Mouse (Mus musculus): ENCODE measurements at regions not wholly inside any gene's neighbourhood (a gene's known extent, or its start where the extent isn't known, plus 50 kb on each side); places are given as distances from the start of the nearest gene placed in this dataset.
A peak's percentile ranks its signal among the peaks of the same experiment; 100 is the strongest.
"Not testable (repeated sequence)": the region's sequence is repeated elsewhere in the genome, so short reads cannot be mapped to it uniquely, and the experiment has no call there.

GRCm38 (mm10) chr9:43857988-43858387 lies 114.2 kb downstream of the Nectin1 start:
- no peaks in the 10 kb centered on the region for H3K9me3 ChIP-seq
- peaks cover 22% of the 10 kb centered on the region for H3K27me3 ChIP-seq
- 0 out of 2 replicates have a peak, but pooled peaks cover 3% of the 10 kb centered on the region for H3K4me1 ChIP-seq (replicated peaks)
- H3K27ac ChIP-seq, result no peak overlapping the region
- H3K4me2 ChIP-seq, result no peak overlapping the region
- H3K9ac ChIP-seq (replicated peaks), result no peak overlapping the region
- H3K36me3 ChIP-seq, result no peaks in the 10 kb centered on the region
- 33% methylated on average over 2 of the region's 2 CpGs for WGBS
- no peak overlapping the region for H3K4me3 ChIP-seq (replicated peaks)
- ATAC-seq (ENCODE audit: insufficient number of reproducible peaks, insufficient read depth, low FRiP score, low TSS enrichment, low read depth), result no peak

GRCm38 (mm10) chr9:43858761-43859160 lies 115.0 kb downstream of the Nectin1 start:
- no peak overlapping the region for H3K4me3 ChIP-seq (replicated peaks)
- ATAC-seq (ENCODE audit: insufficient number of reproducible peaks, insufficient read depth, low FRiP score, low TSS enrichment, low read depth), result no peak
- no peak overlapping the region for H3K4me2 ChIP-seq
- H3K9ac ChIP-seq (replicated peaks), result no peak overlapping the region
- peaks cover 29% of the 10 kb centered on the region for H3K27me3 ChIP-seq
- H3K36me3 ChIP-seq, result no peaks in the 10 kb centered on the region
- H3K4me1 ChIP-seq (replicated peaks), result peaks cover 7% of the 10 kb centered on the region
- WGBS, result 26% methylated on average over 6 of the region's 6 CpGs
- no peaks in the 10 kb centered on the region for H3K9me3 ChIP-seq
- no peak overlapping the region for H3K27ac ChIP-seq

- no peak overlapping the region for H3K4me3 ChIP-seq (replicated peaks)
- no peak overlapping the region for H3K27ac ChIP-seq
- no peak overlapping the region for H3K9ac ChIP-seq (replicated peaks)
- WGBS, result 97% methylated on average over 2 of the region's 2 CpGs
- no peaks in the 10 kb centered on the region for H3K36me3 ChIP-seq
- no peaks in the 10 kb centered on the region for H3K9me3 ChIP-seq
- peaks cover 11% of the 10 kb centered on the region for H3K4me1 ChIP-seq (replicated peaks)
- no peak for ATAC-seq (ENCODE audit: insufficient number of reproducible peaks, insufficient read depth, low FRiP score, low TSS enrichment, low read depth)
- peaks cover 44% of the 10 kb centered on the region for H3K27me3 ChIP-seq
- no peak overlapping the region for H3K4me2 ChIP-seq
Measured at GRCm38 (mm10) chr9:43860264-43860663, 116.5 kb downstream of the Nectin1 start.

GRCm38 (mm10) chr9:43861375-43861774 lies 117.6 kb downstream of the Nectin1 start:
- Histone ChIP-seq H3K9me3 (no peaks in the 10 kb centered on the region), H3K4me3 (replicated peaks) (no peak overlapping the region), H3K4me2 (no peak overlapping the region), H3K27me3 (peaks cover 54% of the 10 kb centered on the region), H3K9ac (replicated peaks) (no peak overlapping the region), H3K27ac (no peak overlapping the region), H3K4me1 (replicated peaks) (peaks cover 11% of the 10 kb centered on the region), H3K36me3 (no peaks in the 10 kb centered on the region)
- no peak for ATAC-seq (ENCODE audit: insufficient number of reproducible peaks, insufficient read depth, low FRiP score, low TSS enrichment, low read depth)
- 26% methylated on average over 10 of the region's 10 CpGs for WGBS

- H3K9me3 ChIP-seq; H3K27ac ChIP-seq; H3K4me3 ChIP-seq (replicated peaks); H3K4me2 ChIP-seq; H3K9ac ChIP-seq (replicated peaks); H3K36me3 ChIP-seq; ATAC-seq (ENCODE audit: insufficient number of reproducible peaks, insufficient read depth, low FRiP score, low TSS enrichment, low read depth): not testable (repeated sequence)
- 13% methylated on average over 11 of the region's 11 CpGs for WGBS
- peaks cover 54% of the 10 kb centered on the region for H3K27me3 ChIP-seq
- peaks cover 11% of the 10 kb centered on the region for H3K4me1 ChIP-seq (replicated peaks)
Measured at GRCm38 (mm10) chr9:43862034-43862433, 118.2 kb downstream of the Nectin1 start.

- no peak; the same call in 1 of the 2 replicates for ATAC-seq (ENCODE audit: insufficient number of reproducible peaks, insufficient read depth, low FRiP score, low TSS enrichment, low read depth)
- Histone ChIP-seq H3K9me3 (no peaks in the 10 kb centered on the region), H3K4me3 (replicated peaks) (peak overlapping the region; percentile 24), H3K4me2 (peak overlapping the region; percentile 53), H3K27ac (no peak overlapping the region), H3K27me3 (peaks cover 54% of the 10 kb centered on the region), H3K9ac (replicated peaks) (0 out of 2 replicates have a peak overlapping the region, but pooled peaks have one; percentile 9), H3K36me3 (no peaks in the 10 kb centered on the region), H3K4me1 (replicated peaks) (peaks cover 11% of the 10 kb centered on the region)
- WGBS, result 2% methylated on average over 30 of the region's 30 CpGs
Measured at GRCm38 (mm10) chr9:43863609-43864397, 120.0 kb downstream of the Nectin1 start.

- ATAC-seq (ENCODE audit: insufficient number of reproducible peaks, insufficient read depth, low FRiP score, low TSS enrichment, low read depth), result no peak
- H3K4me1 ChIP-seq (replicated peaks), result peaks cover 11% of the 10 kb centered on the region
- no peaks in the 10 kb centered on the region for H3K36me3 ChIP-seq
- no peak overlapping the region for H3K4me3 ChIP-seq (replicated peaks)
- H3K27me3 ChIP-seq, result peaks cover 49% of the 10 kb centered on the region
- no peak overlapping the region for H3K4me2 ChIP-seq
- H3K9ac ChIP-seq (replicated peaks), result no peak overlapping the region
- no peak overlapping the region for H3K27ac ChIP-seq
- no peaks in the 10 kb centered on the region for H3K9me3 ChIP-seq
- WGBS, result 78% methylated on average over 12 of the region's 12 CpGs
Measured at GRCm38 (mm10) chr9:43866802-43867201, 123.0 kb downstream of the Nectin1 start.

GRCm38 (mm10) chr9:43873841-43874240 lies 130.1 kb downstream of the Nectin1 start:
- no peak overlapping the region for H3K27ac ChIP-seq
- H3K9me3 ChIP-seq, result no peaks in the 10 kb centered on the region
- 83% methylated on average over 2 of the region's 2 CpGs for WGBS
- peaks cover 27% of the 10 kb centered on the region for H3K27me3 ChIP-seq
- no peak overlapping the region for H3K4me2 ChIP-seq
- no peak for ATAC-seq (ENCODE audit: insufficient number of reproducible peaks, insufficient read depth, low FRiP score, low TSS enrichment, low read depth)
- no peaks in the 10 kb centered on the region for H3K36me3 ChIP-seq
- no peak overlapping the region for H3K4me3 ChIP-seq (replicated peaks)
- no peak overlapping the region for H3K9ac ChIP-seq (replicated peaks)
- H3K4me1 ChIP-seq (replicated peaks), result no peaks in the 10 kb centered on the region

- no peak for ATAC-seq (ENCODE audit: insufficient number of reproducible peaks, insufficient read depth, low FRiP score, low TSS enrichment, low read depth)
- Histone ChIP-seq H3K4me1 (replicated peaks) (peaks cover 3% of the 10 kb centered on the region), H3K36me3 (no peaks in the 10 kb centered on the region), H3K9me3 (no peaks in the 10 kb centered on the region), H3K4me2 (no peak overlapping the region), H3K4me3 (replicated peaks) (no peak overlapping the region), H3K27me3 (peaks cover 32% of the 10 kb centered on the region), H3K27ac (no peak overlapping the region), H3K9ac (replicated peaks) (no peak overlapping the region)
- 69% methylated on average over 5 of the region's 5 CpGs for WGBS
Measured at GRCm38 (mm10) chr9:43874332-43874731, 130.5 kb downstream of the Nectin1 start.

- Histone ChIP-seq H3K9me3 (no peaks in the 10 kb centered on the region), H3K4me1 (replicated peaks) (peaks cover 15% of the 10 kb centered on the region), H3K9ac (replicated peaks) (no peak overlapping the region), H3K4me3 (replicated peaks) (peak overlapping the region; percentile 30), H3K27ac (no peak overlapping the region), H3K4me2 (peak overlapping the region; percentile 53), H3K36me3 (no peaks in the 10 kb centered on the region), H3K27me3 (peaks cover 61% of the 10 kb centered on the region)
- ATAC-seq (ENCODE audit: insufficient number of reproducible peaks, insufficient read depth, low FRiP score, low TSS enrichment, low read depth), result no peak
- 2% methylated on average over 24 of the region's 24 CpGs for WGBS
Measured at GRCm38 (mm10) chr9:43879220-43879968, 135.6 kb downstream of the Nectin1 start.

- H3K27me3 ChIP-seq, result peaks cover 61% of the 10 kb centered on the region
- WGBS, result 1% methylated on average over 26 of the region's 26 CpGs
- H3K9ac ChIP-seq (replicated peaks), result no peak overlapping the region
- peaks cover 15% of the 10 kb centered on the region for H3K4me1 ChIP-seq (replicated peaks)
- H3K4me2 ChIP-seq, result peak overlapping the region; percentile 53
- H3K9me3 ChIP-seq, result no peaks in the 10 kb centered on the region
- H3K36me3 ChIP-seq, result no peaks in the 10 kb centered on the region
- no peak for ATAC-seq (ENCODE audit: insufficient number of reproducible peaks, insufficient read depth, low FRiP score, low TSS enrichment, low read depth)
- H3K4me3 ChIP-seq (replicated peaks), result peak overlapping the region; percentile 30
- no peak overlapping the region for H3K27ac ChIP-seq
Measured at GRCm38 (mm10) chr9:43879969-43880396, 136.2 kb downstream of the Nectin1 start.

Data from limb, embryonic 12.5 days (tissue).